Mouse (Mus musculus) midbrain, embryonic 14.5 days (tissue): Measurements from ENCODE around the gene Orm2. TPM values are rescaled to one million over a fixed set of nuclear protein-coding genes. Genes with fewer than 3 reads are reported as not detected.

Experiments
- polyA plus RNA-seq: library from polyadenylated mRNA; unstranded; fragments of >200 nt; fragmentation: Nextera tagmentation; extraction: Ambion mirVana; gene quantifications from 2 replicates; pipeline ENCODE4 v1.2.1, GENCODE M21; 2014

The Orm2 gene
- polyA plus RNA-seq, 1 experiment from 2014 or later = not detected

Other genes starting within 250 kb of the Orm2 start
- gene Ambp, start 207.7 kb upstream of the Orm2 start, polyA plus RNA-seq = not detected in 2 replicates
- gene Kif12, start 190.3 kb upstream of the Orm2 start, polyA plus RNA-seq = not detected in 2 replicates
- gene Col27a1, start 148.4 kb upstream of the Orm2 start, polyA plus RNA-seq = 1.2 and 1.4 TPM in 2 replicates
- not detected in 2 replicates for gene Orm1, start 17.9 kb upstream of the Orm2 start, polyA plus RNA-seq
- not detected in 2 replicates for gene Orm3, start 6.3 kb upstream of the Orm2 start, polyA plus RNA-seq
- 3.0 and 6.1 TPM in 2 replicates for gene Akna, start 40.9 kb downstream of the Orm2 start, polyA plus RNA-seq
- 7.8 and 8.0 TPM in 2 replicates for gene Whrn, start 133.5 kb downstream of the Orm2 start, polyA plus RNA-seq
- 451 and 485 TPM in 2 replicates for gene Atp6v1g1, start 182.3 kb downstream of the Orm2 start, polyA plus RNA-seq
- 3.7 and 4.0 TPM in 2 replicates for gene Tmem268, start 196.3 kb downstream of the Orm2 start, polyA plus RNA-seq
- not detected in 2 replicates for gene Gm11213, start 242.8 kb downstream of the Orm2 start, polyA plus RNA-seq